Mouse (Mus musculus) heart, embryonic 16.5 days (tissue): ENCODE measurements around the gene Krtap13-1. TPM values are rescaled to one million over a fixed set of nuclear protein-coding genes. Genes with fewer than 3 reads are reported as not detected.

ENCODE experiments used
- polyA plus RNA-seq: library from polyadenylated mRNA; unstranded; fragments of >200 nt; fragmentation: Nextera tagmentation; extraction: Ambion mirVana; gene quantifications from 2 replicates; pipeline ENCODE4 v1.2.1, GENCODE M21; 2015

The Krtap13-1 gene
- polyA plus RNA-seq, 1 experiment from 2014 or later: not detected

Other genes with a start within 250 kb of the Krtap13-1 start
- not detected in 2 replicates for gene Cldn17, start 221.9 kb upstream of the Krtap13-1 start, polyA plus RNA-seq
- 1.1 and 1.2 TPM in 2 replicates for gene Cldn8, start 165.7 kb upstream of the Krtap13-1 start, polyA plus RNA-seq
- not detected in 2 replicates for gene Krtap24-1, start 116.6 kb upstream of the Krtap13-1 start, polyA plus RNA-seq
- not detected in 2 replicates for gene 2310079G19Rik, start 101.2 kb upstream of the Krtap13-1 start, polyA plus RNA-seq
- not detected in 2 replicates for gene Krtap26-1, start 81.1 kb upstream of the Krtap13-1 start, polyA plus RNA-seq
- gene Krtap27-1, start 57.2 kb upstream of the Krtap13-1 start, polyA plus RNA-seq: not detected in 2 replicates
- gene 2310061N02Rik, start 20.9 kb upstream of the Krtap13-1 start, polyA plus RNA-seq: not detected in 2 replicates
- gene Krtap13, start 22.8 kb downstream of the Krtap13-1 start, polyA plus RNA-seq: 0.22 TPM in 1 of 2 replicates, not detected in the other
- 0.14 TPM in 1 of 2 replicates, not detected in the other for gene 2310034C09Rik, start 30.0 kb downstream of the Krtap13-1 start, polyA plus RNA-seq
- not detected in 2 replicates for gene 2310057N15Rik, start 45.3 kb downstream of the Krtap13-1 start, polyA plus RNA-seq
- gene Gm5965, start 49.0 kb downstream of the Krtap13-1 start, polyA plus RNA-seq: not detected in 2 replicates
- gene Gm20741, start 83.4 kb downstream of the Krtap13-1 start, polyA plus RNA-seq: not detected in 2 replicates
- not detected in 2 replicates for gene Krtap15, start 91.4 kb downstream of the Krtap13-1 start, polyA plus RNA-seq
- gene Krtap14, start 97.3 kb downstream of the Krtap13-1 start, polyA plus RNA-seq: not detected in 2 replicates
- not detected in 2 replicates for gene Krtap19-1, start 140.5 kb downstream of the Krtap13-1 start, polyA plus RNA-seq
- gene Krtap19-2, start 145.4 kb downstream of the Krtap13-1 start, polyA plus RNA-seq: not detected in 2 replicates
- not detected in 2 replicates for gene Krtap19-3, start 149.2 kb downstream of the Krtap13-1 start, polyA plus RNA-seq
- gene Krtap19-4, start 156.2 kb downstream of the Krtap13-1 start, polyA plus RNA-seq: not detected in 2 replicates
- gene Krtap19-5, start 167.6 kb downstream of the Krtap13-1 start, polyA plus RNA-seq: not detected in 2 replicates
- not detected in 2 replicates for gene Krtap19-9b, start 203.4 kb downstream of the Krtap13-1 start, polyA plus RNA-seq
- gene Krtap16-3, start 234.0 kb downstream of the Krtap13-1 start, polyA plus RNA-seq: not detected in 2 replicates